8 mouse cellular contexts compared by ENCODE assay signal in the genomic region with DNA sequence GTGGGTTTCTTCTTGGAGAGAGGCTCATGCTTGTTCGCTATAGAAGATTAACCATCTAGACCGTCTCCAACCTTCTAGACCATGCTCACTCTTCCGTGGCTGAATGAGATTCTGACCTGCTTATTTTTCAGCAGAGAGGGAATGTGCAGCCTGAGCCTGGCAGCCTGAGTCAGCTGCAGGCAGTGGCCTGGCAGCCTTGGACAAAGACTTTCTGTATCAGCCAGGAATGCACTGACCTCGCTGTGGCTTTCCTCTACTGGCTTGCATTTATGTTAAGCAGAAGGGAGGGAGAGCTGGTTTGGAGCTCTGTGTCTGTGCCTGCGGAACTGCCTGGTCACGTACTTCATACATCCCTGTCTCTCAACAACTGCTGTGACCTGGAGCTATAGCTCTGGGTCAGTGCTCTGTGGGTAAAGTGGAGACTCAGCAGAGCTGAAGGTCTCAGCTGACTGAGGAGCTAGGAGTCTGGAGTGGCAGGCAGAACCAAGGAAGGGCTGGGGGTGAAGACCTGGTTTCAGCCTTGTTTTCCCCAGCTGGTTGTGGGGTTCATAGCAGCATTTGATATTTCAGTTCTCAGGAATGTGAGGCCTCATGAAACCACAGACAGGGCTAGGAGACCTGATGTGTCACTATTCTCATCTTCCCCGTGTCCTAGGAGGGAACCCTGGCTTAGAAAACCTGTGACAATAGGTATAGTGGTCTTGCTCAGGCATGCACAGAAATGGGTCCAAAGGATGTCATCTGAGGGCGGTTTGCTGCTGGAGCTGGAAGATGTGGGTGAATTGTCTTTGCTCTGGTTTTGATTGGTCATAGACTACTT.
DNase-seq lines count a peak whose midpoint lies in the region; ATAC-seq and TF ChIP-seq lines count a peak whose summit lies in the region.

No protein-coding gene starts in this region.

- no peaks in the 10 kb centered on the region for H3K27me3 ChIP-seq in heart, embryonic 15.5 days

- ATAC-seq in heart, embryonic 15.5 days (replicated peaks; ENCODE audit: insufficient number of reproducible peaks, insufficient read depth, low FRiP score, low read depth), result peak; percentile 95

- intact Hi-C loops in gastrocnemius, adult 2 months (cut with DNase I), result no loop called here

- no peaks in the 10 kb centered on the region for H3K36me3 ChIP-seq in heart, embryonic 15.5 days

- no peak overlapping the region for H3K4me3 ChIP-seq in heart, embryonic 15.5 days
- H3K4me3 ChIP-seq in olfactory bulb, adult 2 months (ENCODE audit: insufficient read depth, low read depth, low read length), result no peak overlapping the region
- H3K4me3 ChIP-seq in gastrocnemius, adult 2 months, result no peak overlapping the region

- H3K27ac ChIP-seq in heart, embryonic 15.5 days, result peak overlapping the region; percentile 95
- peak overlapping the region; percentile 34; the same call in 1 of the 2 replicates for H3K27ac ChIP-seq in olfactory bulb, adult 2 months (ENCODE audit: insufficient read depth, low read depth, low read length)
- H3K27ac ChIP-seq in gastrocnemius, adult 2 months, result no peak overlapping the region

- H3K4me2 ChIP-seq in heart, embryonic 15.5 days, result peak overlapping the region; percentile 5; the same call in 1 of the 2 replicates

- H3K9ac ChIP-seq in heart, embryonic 15.5 days, result no peak overlapping the region

- H3K4me1 ChIP-seq in heart, embryonic 15.5 days (replicated peaks), result peaks cover 29% of the 10 kb centered on the region
- H3K4me1 ChIP-seq in olfactory bulb, adult 2 months (ENCODE audit: control insufficient read depth, insufficient read depth, low read length), result peaks cover 7% of the 10 kb centered on the region

- 27% methylated on average over 8 of the region's 8 CpGs for WGBS in heart, embryonic 15.5 days
- WGBS in olfactory bulb, adult 2 months, result 67% methylated on average over 8 of the region's 8 CpGs

- H3K9me3 ChIP-seq in heart, embryonic 15.5 days (replicated peaks), result no peaks in the 10 kb centered on the region

- peak; percentile 47 for DNase-seq in layer of hippocampus, adult 9-11 months
- no peak for DNase-seq in layer of hippocampus, postnatal 25 days (ENCODE audit: extremely low spot score in 1 of 2, low spot score in 1 of 2)
- DNase-seq in cerebellum, adult 18-20 months, result peak; percentile 23 to 27
- DNase-seq in kidney, postnatal 36 days, result peak; percentile 60 to 61
- no peak for DNase-seq in frontal cortex, postnatal 36 days (ENCODE audit: low spot score in 2 of 2)
- DNase-seq in gastrocnemius, adult 2 months, result no peak

- TF ChIP-seq CTCF in olfactory bulb, adult 2 months (IDR thresholded peaks at IDR 0.05; ENCODE audit: insufficient read depth, low read depth, low read length), result no peak
- TF ChIP-seq CTCF in gastrocnemius, adult 2 months (IDR thresholded peaks at IDR 0.05), result no peak

- no peak for TF ChIP-seq POLR2A in olfactory bulb, adult 2 months (IDR thresholded peaks at IDR 0.05; ENCODE audit: insufficient read depth, low read depth, low read length)

Comparison
In these comparisons a context has a peak if more than half of its experiments do, and no peak if none do; other contexts are left out.
1. DNase-seq: peak in layer of hippocampus, adult 9-11 months (single experiment), cerebellum, adult 18-20 months (2 of 2) and kidney, postnatal 36 days (2 of 2); none in layer of hippocampus, postnatal 25 days (0 of 2), frontal cortex, postnatal 36 days (0 of 2) and gastrocnemius, adult 2 months (single experiment).